Mouse (Mus musculus) ES-E14 (cell line): ENCODE measurements around the gene Hmga1b. TPM values are rescaled to one million over a fixed set of nuclear protein-coding genes. Genes with fewer than 3 reads are reported as not detected.
"Not testable (repeated sequence)": the region's sequence is repeated elsewhere in the genome, so short reads cannot be mapped to it uniquely, and the experiment has no call there.

Experiments
- DNase-seq: peaks from one replicate; pipeline ENCODE4 v3.0.0-alpha.2; 2013; ENCODE audit warnings: low read depth, low spot score
- H3K27ac ChIP-seq: 2 replicates; pipeline ENCODE4 v1.5.1; 2012; ENCODE audit warnings: low read depth, mild to moderate bottlenecking, low read length, moderate library complexity, mixed read lengths; ENCODE audit not compliant: poor library complexity, insufficient read depth, severe bottlenecking
- H3K36me3 ChIP-seq: 2 replicates; pipeline ENCODE4 v1.6.1; 2012; ENCODE audit warnings: mild to moderate bottlenecking, low read length, moderate library complexity, mixed read lengths; ENCODE audit not compliant: control insufficient read depth, poor library complexity, insufficient read depth, severe bottlenecking
- H3K4me1 ChIP-seq, 2 experiments: fragments of 150-350 bp in 1 of 2; sonication (generic) in 1 of 2; 2 replicates each; pipeline ENCODE4 v1.6.1; 2012; ENCODE audit warnings: low read length in 2 of 2, mild to moderate bottlenecking in 1 of 2, mixed read lengths in 1 of 2; ENCODE audit not compliant: control insufficient read depth in 2 of 2, insufficient read depth in 2 of 2, poor library complexity in 1 of 2
- H3K4me3 ChIP-seq, 2 experiments: fragments of 150-350 bp in 1 of 2; sonication (generic) in 1 of 2; 2 replicates each; pipeline ENCODE4 v1.5.1; 2012; ENCODE audit warnings: low read length in 2 of 2, low read depth in 1 of 2, mild to moderate bottlenecking in 1 of 2, mixed read lengths in 1 of 2; ENCODE audit not compliant: insufficient read depth in 1 of 2, poor library complexity in 1 of 2, severe bottlenecking in 1 of 2
- H3K9ac ChIP-seq: 2 replicates; pipeline ENCODE4 v1.6.1; 2012; ENCODE audit warnings: low read depth, mild to moderate bottlenecking, low read length, mixed read lengths; ENCODE audit not compliant: poor library complexity, insufficient read depth, severe bottlenecking
- H3K9me3 ChIP-seq: fragments of 150-350 bp; sonication (generic); 2 replicates; pipeline ENCODE4 v1.6.1; 2012; ENCODE audit warnings: low read depth, mild to moderate bottlenecking, low read length; ENCODE audit not compliant: control insufficient read depth, insufficient read depth
- CHD2 ChIP-seq: IDR thresholded peaks from 2 replicates; pipeline ENCODE4 v1.6.1; 2014; ENCODE audit warnings: mild to moderate bottlenecking, low read depth, low read length, inconsistent platforms
- HCFC1 ChIP-seq: IDR thresholded peaks from 2 replicates; pipeline ENCODE4 v1.6.1; 2012; ENCODE audit warnings: low read length, inconsistent platforms, borderline replicate concordance; ENCODE audit not compliant: insufficient read depth
- MAFK ChIP-seq: IDR thresholded peaks from 2 replicates; pipeline ENCODE4 v1.6.1; 2014; ENCODE audit warnings: mild to moderate bottlenecking, low read depth, low read length, inconsistent platforms; ENCODE audit not compliant: insufficient read depth
- ZC3H11A ChIP-seq: IDR thresholded peaks from 2 replicates; pipeline ENCODE4 v1.6.1; 2012; ENCODE audit warnings: low read depth, mild to moderate bottlenecking, inconsistent platforms, low read length, borderline replicate concordance
- ZNF384 ChIP-seq: IDR thresholded peaks from 2 replicates; pipeline ENCODE4 v1.6.1; 2012; ENCODE audit warnings: low read depth, low read length, inconsistent platforms
- in situ Hi-C, 2 experiments: fragments of 600-800 bp; cut with MboI; formaldehyde crosslinking; loops; one replicate each; pipeline ENCODE4 v1.15.1; 2025; ENCODE audit warnings: low sequenced_read_pairs in 2 of 2, inconsistent platforms in 1 of 2; ENCODE audit not compliant: unreplicated experiment in 2 of 2
- total RNA-seq: library from RNA; depleted of rRNA; stranded (reverse); fragments of 300-350 nt; gene quantifications from 2 replicates; pipeline ENCODE4 v1.2.3, GENCODE M21; 2012

Hmga1b gene
- total RNA-seq, 1 experiment: 244 TPM

- Histone ChIP-seq H3K9ac (peak within 1 kb of the TSS; percentile 82), H3K27ac (peak within 1 kb of the TSS; percentile 8; the same call in 1 of the 2 replicates), H3K9me3 (no peaks in the 10 kb centered on the region), H3K36me3 (peaks cover 33% of the 10 kb centered on the region), H3K4me3 (peak within 1 kb of the TSS; percentile 80 to 98), H3K4me1 (peaks cover 13 to 18% of the 10 kb centered on the region in 2 experiments)
- in situ Hi-C loops: no loop called here
- DNase-seq: peak; percentile 55
- TF ChIP-seq CHD2: no peak
- peak; percentile 54; the same call in 1 of the 2 replicates for TF ChIP-seq HCFC1
- TF ChIP-seq MAFK: no peak
Measured at GRCm38 (mm10) chr11:120784064-120784791, 21.6 kb downstream of the Hmga1b start, which contains the start of the genes Rfng and Gps1. TSS of gene Rfng (minus strand) at chr11:120784207. TSS of gene Gps1 (plus strand) at chr11:120784272.

GRCm38 (mm10) chr11:120785145-120785544 is 22.6 kb downstream of the Hmga1b start:
- Histone ChIP-seq H3K27ac (no peak overlapping the region), H3K36me3 (peaks cover 41% of the 10 kb centered on the region)

GRCm38 (mm10) chr11:120788460-120788859 is 25.9 kb downstream of the Hmga1b start:
- H3K4me3 ChIP-seq, in situ Hi-C loops, H3K9me3 ChIP-seq, H3K4me1 ChIP-seq, H3K9ac ChIP-seq, DNase-seq, H3K27ac ChIP-seq: not testable (repeated sequence)
- H3K36me3 ChIP-seq: peaks cover 70% of the 10 kb centered on the region

More at GRCm38 (mm10) chr11:120785145-120785544, 22.6 kb downstream of the Hmga1b start:
- H3K4me1 ChIP-seq: peaks cover 5 to 13% of the 10 kb centered on the region in 2 experiments; a peak in 3 of 4 replicates
- TF ChIP-seq MAFK (no peak), HCFC1 (no peak)
- H3K9ac ChIP-seq: peak overlapping the region; percentile 76
- peak overlapping the region; percentile 80 to 98 for H3K4me3 ChIP-seq
- in situ Hi-C loops: no loop called here
- DNase-seq: no peak
- H3K9me3 ChIP-seq: no peaks in the 10 kb centered on the region

- H3K36me3 ChIP-seq: peaks cover 79% of the 10 kb centered on the region
- in situ Hi-C loops: no loop called here
- H3K9me3 ChIP-seq: no peaks in the 10 kb centered on the region
Measured at GRCm38 (mm10) chr11:120789355-120789754, 26.8 kb downstream of the Hmga1b start.

GRCm38 (mm10) chr11:120789810-120790209 is 27.2 kb downstream of the Hmga1b start:
- 0 out of 4 replicates have a peak, but pooled peaks cover 0 to under 1% of the 10 kb centered on the region in 2 experiments for H3K4me1 ChIP-seq
- H3K9ac ChIP-seq: no peak overlapping the region
- no peak overlapping the region for H3K27ac ChIP-seq
- H3K36me3 ChIP-seq: peaks cover 83% of the 10 kb centered on the region
- no peak for DNase-seq
- TF ChIP-seq CHD2 (no peak), MAFK (no peak), ZNF384 (no peak), HCFC1 (no peak), ZC3H11A (no peak)
- in situ Hi-C loops: no loop called here
- no peaks in the 10 kb centered on the region for H3K9me3 ChIP-seq
- no peak overlapping the region for H3K4me3 ChIP-seq

More at GRCm38 (mm10) chr11:120789355-120789754, 26.8 kb downstream of the Hmga1b start:
- TF ChIP-seq MAFK (no peak), ZNF384 (no peak), HCFC1 (no peak), CHD2 (no peak), ZC3H11A (no peak)
- no peak for DNase-seq
- no peaks in the 10 kb centered on the region for H3K4me1 ChIP-seq
- no peak overlapping the region for H3K27ac ChIP-seq
- H3K4me3 ChIP-seq: no peak overlapping the region
- H3K9ac ChIP-seq: no peak overlapping the region
